Mouse (Mus musculus): ENCODE data around the gene Tpgs1.
A peak's percentile ranks its signal among the peaks of the same experiment; 100 is the strongest.

Tpgs1 gene

DNA sequence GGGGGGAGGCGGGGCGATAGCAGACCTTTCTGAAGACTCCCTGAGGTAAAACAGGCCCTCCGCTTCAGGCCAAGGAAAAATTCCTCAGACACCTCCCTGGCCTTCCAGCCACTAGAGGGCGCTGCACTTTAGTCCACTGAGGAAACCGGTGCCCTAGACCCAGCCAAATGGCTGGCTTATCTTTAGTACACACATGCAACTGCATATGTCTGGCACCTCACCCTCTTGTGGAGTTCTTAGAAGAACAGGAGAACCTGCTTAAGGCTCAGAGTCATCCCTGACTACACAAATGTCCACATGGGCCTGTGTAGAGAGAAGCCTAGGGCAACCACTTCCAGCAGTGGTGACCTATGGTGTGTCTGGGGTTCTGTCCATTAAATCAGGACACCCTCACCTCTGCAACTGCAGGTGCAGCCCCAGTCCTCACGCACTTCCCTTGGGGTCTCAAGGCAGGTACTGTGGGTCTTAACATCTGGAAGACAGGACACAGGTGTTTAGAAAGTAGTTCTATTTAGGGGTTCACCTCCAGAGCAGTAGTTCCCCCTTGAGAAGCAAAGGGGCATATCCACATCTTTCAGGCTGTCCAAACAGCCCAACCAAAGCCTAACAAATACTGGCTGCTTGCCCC lies 43.4 kb downstream of the Tpgs1 start:
- DNase-seq (ENCODE audit: low read depth, low spot score) = peak; percentile 74

- DNase-seq (ENCODE audit: low read depth, low spot score) = no peak
Measured at GRCm38 (mm10) chr10:79713163-79713562, 44.0 kb downstream of the Tpgs1 start.

DNA sequence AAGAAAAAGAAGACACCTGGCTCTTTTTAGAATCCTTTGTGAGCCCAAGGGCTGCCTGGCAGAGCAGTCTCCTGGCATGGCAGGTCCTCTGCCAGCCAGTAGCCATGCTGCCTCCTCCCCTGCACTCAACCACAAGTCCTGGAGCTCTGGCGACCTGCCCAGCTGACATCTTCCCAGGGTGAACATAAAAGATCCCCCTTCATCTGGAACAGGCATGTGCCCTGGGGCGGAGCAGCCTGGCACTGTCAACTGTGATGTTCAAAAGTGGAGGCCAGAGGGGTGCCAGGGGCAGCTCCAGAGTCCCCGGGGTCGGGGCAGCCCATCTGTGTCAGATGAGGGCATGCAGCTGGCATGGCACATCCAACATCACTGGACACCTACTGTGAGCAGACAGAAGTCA lies 45.8 kb downstream of the Tpgs1 start:
- DNase-seq (ENCODE audit: low read depth, low spot score) = no peak

- no peak for DNase-seq (ENCODE audit: low read depth, low spot score)
Measured at GRCm38 (mm10) chr10:79716254-79716987, 47.3 kb downstream of the Tpgs1 start, which contains the start of gene Hcn2. Hcn2 (plus strand) TSS chr10:79716634.

GRCm38 (mm10) chr10:79716988-79717355 lies 47.8 kb downstream of the Tpgs1 start:
- no peak for DNase-seq (ENCODE audit: low read depth, low spot score)

GRCm38 (mm10) chr10:79717640-79718357 lies 48.6 kb downstream of the Tpgs1 start:
- no peak for DNase-seq (ENCODE audit: low read depth, low spot score)

- no peak for DNase-seq (ENCODE audit: low read depth, low spot score)
Measured at GRCm38 (mm10) chr10:79721089-79721488, 51.9 kb downstream of the Tpgs1 start.

DNA sequence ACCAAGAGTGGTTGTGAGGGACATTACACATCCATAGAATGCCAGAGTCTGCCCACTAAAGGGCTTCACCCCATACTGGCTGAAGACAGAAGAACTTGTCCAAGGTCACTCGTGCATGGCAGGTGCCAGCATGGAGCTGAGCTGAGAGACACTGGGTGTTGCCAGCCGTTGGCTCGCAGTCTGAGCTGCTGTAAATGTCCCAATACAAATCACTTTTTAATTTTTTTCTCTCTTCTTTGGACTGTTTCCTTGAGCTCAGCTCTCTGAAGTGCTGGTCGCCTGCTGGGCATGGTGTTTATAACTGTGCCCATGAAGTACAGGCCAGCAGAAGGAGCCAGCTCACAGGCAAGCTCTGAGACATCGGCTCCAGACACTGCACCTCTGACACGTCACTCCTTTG lies 53.9 kb downstream of the Tpgs1 start:
- no peak for DNase-seq (ENCODE audit: low read depth, low spot score)

- no peak for DNase-seq (ENCODE audit: low read depth, low spot score)
Measured at GRCm38 (mm10) chr10:79723692-79724091, 54.5 kb downstream of the Tpgs1 start.
